Mouse (Mus musculus) testis, adult 2 months (tissue): ENCODE measurements around the gene Tomm20l.

ENCODE experiments used
- CTCF ChIP-seq: fragments of 200-500 bp; IDR thresholded peaks from 2 replicates; pipeline ENCODE4 v1.5.1; 2012; ENCODE audit warnings: low read depth, mild to moderate bottlenecking, inconsistent platforms, low read length, moderate library complexity; ENCODE audit not compliant: control insufficient read depth, insufficient read depth, insufficient replicate concordance
- POLR2A ChIP-seq: fragments of 200-500 bp; IDR thresholded peaks from 2 replicates; pipeline ENCODE4 v1.6.1; 2012; ENCODE audit warnings: low read depth, mild to moderate bottlenecking, inconsistent platforms, low read length, moderate library complexity; ENCODE audit not compliant: control insufficient read depth

DNA sequence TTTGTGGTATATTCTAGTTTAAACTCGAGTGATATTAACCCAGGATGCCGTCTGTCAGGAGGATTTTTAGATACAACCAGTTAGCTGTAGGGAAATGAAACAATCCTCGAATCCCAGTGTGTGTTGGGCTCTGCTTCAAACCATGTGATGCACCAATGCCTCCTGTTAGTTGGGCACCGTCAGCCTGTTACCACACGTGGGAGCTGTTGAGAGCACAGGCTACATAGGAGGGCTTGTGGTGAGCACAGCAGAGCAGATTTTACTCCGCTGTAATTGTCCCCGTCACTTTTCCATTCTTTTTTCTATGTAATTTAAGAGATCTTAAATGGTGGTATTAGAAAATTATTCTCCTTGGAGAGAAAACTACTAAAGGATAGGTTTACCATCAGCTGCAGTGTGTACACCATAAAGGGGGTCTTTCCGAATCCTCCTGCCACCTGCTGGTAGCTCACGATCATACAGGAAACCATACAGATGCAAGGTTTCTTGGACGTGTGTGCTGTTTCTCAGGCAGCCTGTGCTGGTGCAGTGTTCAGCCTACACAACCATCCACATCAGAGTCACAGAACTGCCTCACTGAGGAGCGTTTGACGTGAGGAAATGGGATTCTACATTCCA lies 38.0 kb upstream of the Tomm20l start:
- peak; percentile 31; the same call in 1 of the 2 replicates for TF ChIP-seq CTCF
- no peak for TF ChIP-seq POLR2A
